Mouse (Mus musculus) lung, postnatal 0 days (tissue): Measurements from ENCODE around the gene Stk32b.

Source experiments
- CTCF ChIP-seq: IDR thresholded peaks from 2 replicates; pipeline ENCODE4 v1.5.1; 2016; ENCODE audit warnings: antibody characterized with exemption, mild to moderate bottlenecking
- EP300 ChIP-seq: IDR thresholded peaks from 2 replicates; pipeline ENCODE4 v1.6.1; 2016; ENCODE audit warnings: antibody characterized with exemption, mild to moderate bottlenecking, control low read depth

- TF ChIP-seq CTCF (no peak), EP300 (no peak)
Observed at GRCm38 (mm10) chr5:37695773-37696172, 21.2 kb downstream of the Stk32b start.
